ENCODE assay signal across 19 mouse cellular contexts in genomic region chr9:72422753-72423152, GRCm38 (mm10). TPM values are rescaled to one million over a fixed set of nuclear protein-coding genes. Genes with fewer than 3 reads are reported as not detected.
DNase-seq lines count a peak whose midpoint lies in the region; ATAC-seq and TF ChIP-seq lines count a peak whose summit lies in the region.
"Had no signal": no experiment of that assay in that cellular context is flagged by ENCODE, and none has a peak within 500 bp of the region (broad histone marks: within the 10 kb centered on the region; RNA-seq: fewer than 3 reads in every experiment).

No protein-coding gene starts in this region.

- no peaks in the 10 kb centered on the region for H3K27me3 ChIP-seq in hindbrain, embryonic 12.5 days
- H3K27me3 ChIP-seq in hindbrain, postnatal 0 days (ENCODE audit: insufficient read depth, low read length): no peaks in the 10 kb centered on the region
- H3K27me3 ChIP-seq in lung, embryonic 14.5 days (ENCODE audit: insufficient read depth, low read length): no peaks in the 10 kb centered on the region
- H3K27me3 ChIP-seq in E14TG2a.4 (ENCODE audit: insufficient read depth, low read length): no peaks in the 10 kb centered on the region
- H3K27me3 ChIP-seq: embryonic facial prominence, embryonic 15.5 days; limb, embryonic 13.5 days; neural tube, embryonic 12.5 days had no signal

- H3K4me1 ChIP-seq in hindbrain, embryonic 12.5 days: peaks cover 24% of the 10 kb centered on the region
- H3K4me1 ChIP-seq in hindbrain, postnatal 0 days (ENCODE audit: insufficient read depth, low read length): peaks cover 5% of the 10 kb centered on the region; the same call in 1 of the 2 replicates
- H3K4me1 ChIP-seq in lung, embryonic 14.5 days (ENCODE audit: insufficient read depth): peaks cover 6% of the 10 kb centered on the region; the same call in 1 of the 2 replicates
- peaks cover 19% of the 10 kb centered on the region for H3K4me1 ChIP-seq in E14TG2a.4 (replicated peaks; ENCODE audit: low read depth, low read length)

- H3K36me3 ChIP-seq in hindbrain, embryonic 12.5 days: no peaks in the 10 kb centered on the region
- no peaks in the 10 kb centered on the region for H3K36me3 ChIP-seq in hindbrain, postnatal 0 days (ENCODE audit: insufficient read depth, low read length)
- no peaks in the 10 kb centered on the region for H3K36me3 ChIP-seq in lung, embryonic 14.5 days (ENCODE audit: insufficient read depth)
- H3K36me3 ChIP-seq in E14TG2a.4 (ENCODE audit: insufficient read depth, low read length): no peaks in the 10 kb centered on the region
- H3K36me3 ChIP-seq: embryonic facial prominence, embryonic 15.5 days; limb, embryonic 13.5 days; neural tube, embryonic 12.5 days had no signal

- H3K4me3 ChIP-seq in hindbrain, embryonic 12.5 days: no peak overlapping the region
- H3K4me3 ChIP-seq in hindbrain, postnatal 0 days (ENCODE audit: low read length): no peak overlapping the region
- no peak overlapping the region for H3K4me3 ChIP-seq in lung, embryonic 14.5 days (ENCODE audit: low read depth, low read length)
- no peak overlapping the region for H3K4me3 ChIP-seq in E14TG2a.4 (replicated peaks; ENCODE audit: low read length)
- H3K4me3 ChIP-seq: embryonic facial prominence, embryonic 15.5 days; limb, embryonic 13.5 days; megakaryocyte, embryonic 14.5 days; neural tube, embryonic 12.5 days had no signal

- DNase-seq in hindbrain, postnatal 0 days (ENCODE audit: low spot score): no peak
- DNase-seq in lung, embryonic 14.5 days: no peak
- no peak for DNase-seq in lung, postnatal 10 days
- peak; percentile 17 for DNase-seq in ZHBTc4 (ENCODE audit: low read depth, low spot score)
- no peak for DNase-seq in T-cell, adult 2 months (ENCODE audit: low spot score)
- DNase-seq: adrenal gland, postnatal 25 days; cerebellum, adult 11 months; cerebellum, postnatal 14 days; forebrain, postnatal 0 days; kidney, adult 8-10 months; kidney, postnatal 4 days; thymus, postnatal 36 days had no signal

- peak overlapping the region; percentile 72; the same call in 1 of the 2 replicates for H3K27ac ChIP-seq in hindbrain, embryonic 12.5 days
- no peak overlapping the region for H3K27ac ChIP-seq in hindbrain, postnatal 0 days
- no peak overlapping the region for H3K27ac ChIP-seq in lung, embryonic 14.5 days (ENCODE audit: low read depth)
- H3K27ac ChIP-seq: limb, embryonic 13.5 days; neural tube, embryonic 12.5 days had no signal

- 86% methylated on average over 2 of the region's 2 CpGs for WGBS in hindbrain, embryonic 12.5 days
- 89% methylated on average over 2 of the region's 2 CpGs for WGBS in hindbrain, postnatal 0 days
- WGBS in lung, embryonic 14.5 days: 83% methylated on average over 2 of the region's 2 CpGs

- no peak for ATAC-seq in hindbrain, embryonic 12.5 days (ENCODE audit: low FRiP score)
- no peak for ATAC-seq in hindbrain, postnatal 0 days
- ATAC-seq in lung, embryonic 14.5 days (ENCODE audit: insufficient read depth): no peak
- ATAC-seq: forebrain, postnatal 0 days had no signal

- no peak overlapping the region for H3K9ac ChIP-seq in hindbrain, embryonic 12.5 days
- no peak overlapping the region for H3K9ac ChIP-seq in hindbrain, postnatal 0 days (replicated peaks; ENCODE audit: low read length)
- no peak overlapping the region for H3K9ac ChIP-seq in lung, embryonic 14.5 days
- H3K9ac ChIP-seq: embryonic facial prominence, embryonic 15.5 days; forebrain, postnatal 0 days; limb, embryonic 13.5 days; neural tube, embryonic 12.5 days had no signal

- TF ChIP-seq CTCF in hindbrain, postnatal 0 days (IDR thresholded peaks at IDR 0.05; ENCODE audit: low read depth): no peak
- TF ChIP-seq CTCF in lung, embryonic 14.5 days (IDR thresholded peaks at IDR 0.05; ENCODE audit: low read depth): peak; percentile 7; the same call in 1 of the 2 replicates
- peak; percentile 65 for TF ChIP-seq CTCF in E14TG2a.4 (conservative IDR thresholded peaks at IDR 0.05; ENCODE audit: low read length)

- H3K4me2 ChIP-seq in hindbrain, embryonic 12.5 days (replicated peaks): no peak overlapping the region
- no peak overlapping the region for H3K4me2 ChIP-seq in hindbrain, postnatal 0 days (ENCODE audit: low read depth, low read length)
- no peak overlapping the region for H3K4me2 ChIP-seq in lung, embryonic 14.5 days
- H3K4me2 ChIP-seq: embryonic facial prominence, embryonic 15.5 days; heart, embryonic 11.5 days; limb, embryonic 13.5 days; neural tube, embryonic 12.5 days had no signal

- no peaks in the 10 kb centered on the region for H3K9me3 ChIP-seq in hindbrain, embryonic 12.5 days (replicated peaks)
- H3K9me3 ChIP-seq in hindbrain, postnatal 0 days (ENCODE audit: low read length): no peaks in the 10 kb centered on the region
- no peaks in the 10 kb centered on the region for H3K9me3 ChIP-seq in lung, embryonic 14.5 days (ENCODE audit: low read depth, low read length)
- no peaks in the 10 kb centered on the region for H3K9me3 ChIP-seq in E14TG2a.4 (ENCODE audit: low read length)
- H3K9me3 ChIP-seq: embryonic facial prominence, embryonic 15.5 days; limb, embryonic 13.5 days; megakaryocyte, embryonic 14.5 days; neural tube, embryonic 12.5 days had no signal

RNA-seq across cellular contexts. Expression of gene Mns1, which starts 15.1 kb away (rescaled TPM):
- 29.3 and 30.6 TPM in 2 replicates for polyA plus RNA-seq in hindbrain, embryonic 12.5 days (2016; fragmentation: Nextera tagmentation; extraction: Ambion mirVana)
- total RNA-seq in hindbrain, postnatal 0 days (2014; rRNA removed): 2.8 and 3.0 TPM in 2 replicates
- 8.1 and 9.5 TPM in 2 replicates for polyA plus RNA-seq in hindbrain, postnatal 0 days (2015; fragmentation: Nextera tagmentation; extraction: Ambion mirVana)
- polyA plus RNA-seq in lung, embryonic 14.5 days (2014; fragmentation: Nextera tagmentation; extraction: Ambion mirVana): 36.8 and 37.8 TPM in 2 replicates
